Mouse (Mus musculus) spleen, adult 10 weeks (tissue): ENCODE results near the gene Gm15085. TPM values are rescaled to one million over a fixed set of nuclear protein-coding genes. Genes with fewer than 3 reads are reported as not detected.

Experiments
- polyA plus RNA-seq: library from polyadenylated mRNA; stranded (reverse); fragments of 350-450 nt; fragmentation: Illumina TruSeq; extraction: RNeasy Lipid Tissue Mini Kit (QIAGEN cat#74804); gene quantifications from one replicate; pipeline ENCODE4 v1.2.3, GENCODE M21; 2015; ENCODE audit warnings: low replicate concordance; ENCODE audit not compliant: insufficient read depth

The Gm15085 gene
- not detected for polyA plus RNA-seq

GRCm38 (mm10) chrX:149447317-149447716 lies at the start of gene Gm15085:
Gene Gm15085 (plus strand): TSS chrX:149447617.

Other genes starting within 250 kb of the Gm15085 start
- gene Gm15093, start 175.2 kb upstream of the Gm15085 start, polyA plus RNA-seq: not detected
- not detected for gene Gm10439, start 147.0 kb downstream of the Gm15085 start, polyA plus RNA-seq